Mouse (Mus musculus): ENCODE data around the gene Cldn12. TPM values are rescaled to one million over a fixed set of nuclear protein-coding genes. Genes with fewer than 3 reads are reported as not detected.

Gene Cldn12
- 0.98 and 1.2 TPM in 2 replicates for total RNA-seq (2017)

DNA sequence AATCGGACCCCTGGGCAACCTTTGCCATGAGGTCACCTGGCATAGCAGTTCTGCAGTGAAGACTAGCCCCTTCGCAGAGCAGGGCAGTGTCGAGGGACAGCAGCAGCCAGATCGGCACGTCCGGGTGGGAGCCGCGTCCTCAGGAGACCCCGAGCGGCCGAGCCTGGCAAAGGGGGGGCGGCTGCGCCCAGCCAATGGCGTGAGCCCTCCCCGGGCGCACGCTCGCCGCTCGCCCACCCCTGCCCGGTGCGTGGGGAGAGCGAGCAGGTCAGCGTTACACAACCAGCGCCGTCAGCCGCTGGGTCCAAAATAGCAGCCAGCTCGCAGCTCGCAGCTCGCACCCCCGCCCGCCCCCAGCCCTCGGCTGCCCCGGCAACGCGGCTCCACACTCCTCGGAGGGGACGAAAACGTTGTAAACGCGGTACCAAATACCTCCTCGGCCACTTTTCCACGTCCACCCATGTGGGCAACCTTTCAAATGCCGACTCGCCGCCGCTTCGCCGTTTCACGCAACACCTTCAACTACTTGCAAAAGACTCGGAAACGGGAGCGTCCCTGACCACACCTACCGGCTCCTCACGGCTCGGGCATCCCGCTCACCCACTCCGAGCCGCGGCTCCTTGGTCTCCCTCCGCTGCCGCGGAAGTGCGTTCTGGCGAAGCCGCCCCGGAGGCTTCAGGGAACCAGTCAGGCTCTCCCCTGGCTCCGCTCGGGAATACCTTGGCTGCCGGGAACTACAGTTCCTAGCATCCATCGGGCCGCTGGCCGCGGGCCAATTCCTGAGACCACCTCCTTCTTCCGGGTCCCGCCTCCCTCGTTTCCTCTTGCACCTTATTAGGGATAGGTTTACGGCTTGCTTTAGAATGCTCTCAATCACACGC is at the start of gene Cldn12:
Cldn12 (minus strand) TSS at position 763 of the 881 bp plus-strand sequence.
- peak; percentile 52 for ATAC-seq (ENCODE audit: extremely low read depth, insufficient number of reproducible peaks, low FRiP score, poor library complexity, severe bottlenecking)

DNA sequence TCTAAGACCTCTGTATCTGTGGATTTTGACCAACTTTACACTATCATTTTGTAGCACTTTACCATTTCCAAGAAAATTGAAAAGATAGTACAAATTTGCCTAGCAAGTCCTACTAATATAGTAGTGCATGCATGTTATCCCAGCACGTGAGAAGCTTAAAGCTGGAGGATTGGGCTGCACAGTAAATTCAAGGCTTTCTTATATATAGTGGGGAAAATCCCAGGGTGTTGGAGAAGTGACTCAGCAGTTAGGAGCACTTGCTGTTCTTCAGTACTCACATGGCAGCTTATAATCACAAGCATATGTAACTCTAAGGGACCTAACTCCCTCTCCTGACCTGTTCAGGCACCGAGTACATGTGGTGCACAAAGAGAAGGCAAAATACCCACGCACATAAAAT is 47.7 kb upstream of the Cldn12 start:
- ATAC-seq (ENCODE audit: extremely low read depth, insufficient number of reproducible peaks, low FRiP score, poor library complexity, severe bottlenecking): no peak

DNA sequence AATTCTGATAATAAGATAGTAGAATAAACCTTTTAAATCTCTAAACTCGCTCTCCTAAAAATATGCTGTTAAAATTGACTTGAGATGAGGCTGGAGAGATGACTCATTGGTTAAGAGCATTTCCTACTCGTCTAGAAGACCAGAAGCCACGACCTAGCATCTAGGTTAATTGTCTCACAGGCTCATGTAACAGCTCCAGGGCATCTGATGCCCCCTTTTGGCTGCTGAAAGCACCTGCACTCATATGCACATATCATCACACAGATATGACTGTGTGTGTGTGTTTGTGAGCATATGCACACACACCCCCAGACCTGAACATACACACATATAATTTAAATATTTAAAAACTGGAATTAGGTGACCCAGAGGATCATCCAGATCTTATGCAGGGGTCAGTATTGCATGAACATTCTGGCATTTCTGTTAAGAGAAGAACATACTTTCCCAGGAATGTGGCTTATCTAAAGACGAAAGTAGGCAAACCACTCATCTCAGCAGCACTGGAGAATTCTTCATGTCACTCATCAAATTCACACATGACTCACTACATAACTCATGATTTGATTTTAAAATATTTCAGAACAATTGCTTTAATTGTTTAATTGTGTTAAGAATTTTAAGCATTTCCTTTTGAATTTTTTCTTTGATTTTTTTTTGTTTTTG is 46.4 kb upstream of the Cldn12 start:
- ATAC-seq (ENCODE audit: extremely low read depth, insufficient number of reproducible peaks, low FRiP score, poor library complexity, severe bottlenecking): no peak

DNA sequence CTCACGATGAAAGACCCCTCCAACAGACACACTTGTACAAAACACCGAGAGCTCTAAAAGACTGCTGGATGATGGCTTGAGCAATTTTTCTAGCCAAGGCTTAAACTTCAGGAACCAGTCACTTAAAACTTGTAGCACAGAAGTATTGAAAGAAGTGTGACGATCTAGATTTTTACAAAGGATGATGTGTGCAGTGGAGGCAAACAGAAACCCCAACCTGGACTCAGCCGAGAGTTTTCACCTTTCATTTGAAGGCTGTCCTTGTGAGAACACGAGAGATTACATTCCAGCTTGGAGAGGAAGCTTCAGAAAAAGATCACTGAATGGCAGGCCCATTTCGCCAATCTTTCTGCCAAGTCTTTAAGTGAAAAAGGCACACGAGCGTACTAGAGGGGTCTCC is 45.0 kb upstream of the Cldn12 start:
- ATAC-seq (ENCODE audit: extremely low read depth, insufficient number of reproducible peaks, low FRiP score, poor library complexity, severe bottlenecking): no peak

DNA sequence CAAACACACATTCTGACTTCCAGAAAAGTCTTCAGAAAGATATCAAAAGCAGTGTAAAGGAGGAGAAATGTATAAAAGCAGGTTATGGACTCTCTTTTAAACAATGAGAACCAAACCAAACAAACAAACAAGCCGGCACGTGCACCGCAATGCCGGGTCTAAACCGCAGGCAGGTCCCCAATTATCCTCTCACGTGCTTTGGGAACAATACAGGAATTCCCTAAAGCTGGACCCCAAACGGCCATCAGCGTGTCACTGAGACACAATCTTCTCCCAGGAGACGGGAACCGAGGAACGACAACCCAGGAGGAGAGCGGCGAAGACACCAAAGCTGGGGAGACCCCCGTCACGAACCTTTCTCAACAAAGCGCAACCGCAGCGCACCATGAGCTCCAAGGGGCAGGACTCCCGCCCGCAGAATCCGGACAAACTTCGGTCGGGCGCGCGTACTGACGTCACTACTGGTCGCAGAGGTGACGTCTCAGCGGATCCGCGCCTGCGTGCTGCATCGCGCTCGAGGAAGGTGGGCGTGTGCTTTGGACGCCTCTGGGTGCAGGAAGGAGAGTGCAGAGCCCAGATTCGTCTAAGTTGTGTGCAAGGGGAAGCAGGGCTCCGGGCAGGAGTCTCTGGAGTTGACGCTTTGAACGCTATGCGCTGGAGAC is 44.5 kb upstream of the Cldn12 start, which contains the start of gene Gtpbp10:
Gtpbp10 (minus strand) TSS at position 460 of the 662 bp plus-strand sequence.
- ATAC-seq (ENCODE audit: extremely low read depth, insufficient number of reproducible peaks, low FRiP score, poor library complexity, severe bottlenecking): peak; percentile 88

DNA sequence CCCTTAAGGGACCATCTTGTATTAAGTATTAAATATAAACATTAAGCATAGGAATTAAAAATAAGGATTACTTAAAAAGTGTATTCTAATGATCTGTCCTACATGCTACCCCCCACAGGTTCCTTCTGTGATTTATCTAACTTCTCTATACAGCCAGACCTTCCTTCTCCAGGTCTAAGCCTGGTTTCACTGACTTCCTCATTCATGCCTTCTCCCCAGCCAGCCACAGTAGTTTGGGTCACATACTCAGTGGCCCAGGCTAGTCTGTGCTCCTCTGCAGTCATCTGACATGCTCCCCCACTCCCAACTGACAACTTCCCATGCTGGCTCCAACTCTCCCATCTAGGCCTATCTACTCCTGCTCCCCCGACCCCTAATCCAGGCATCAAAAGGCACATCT is 36.4 kb upstream of the Cldn12 start:
- ATAC-seq (ENCODE audit: extremely low read depth, insufficient number of reproducible peaks, low FRiP score, poor library complexity, severe bottlenecking): no peak

GRCm38 (mm10) chr5:5540385-5540784 is 25.6 kb upstream of the Cldn12 start:
- no peak for ATAC-seq (ENCODE audit: extremely low read depth, insufficient number of reproducible peaks, low FRiP score, poor library complexity, severe bottlenecking)

GRCm38 (mm10) chr5:5539771-5540170 is 25.0 kb upstream of the Cldn12 start:
- ATAC-seq (ENCODE audit: extremely low read depth, insufficient number of reproducible peaks, low FRiP score, poor library complexity, severe bottlenecking): no peak

GRCm38 (mm10) chr5:5536131-5536530 is 21.4 kb upstream of the Cldn12 start:
- ATAC-seq (ENCODE audit: extremely low read depth, insufficient number of reproducible peaks, low FRiP score, poor library complexity, severe bottlenecking): no peak

DNA sequence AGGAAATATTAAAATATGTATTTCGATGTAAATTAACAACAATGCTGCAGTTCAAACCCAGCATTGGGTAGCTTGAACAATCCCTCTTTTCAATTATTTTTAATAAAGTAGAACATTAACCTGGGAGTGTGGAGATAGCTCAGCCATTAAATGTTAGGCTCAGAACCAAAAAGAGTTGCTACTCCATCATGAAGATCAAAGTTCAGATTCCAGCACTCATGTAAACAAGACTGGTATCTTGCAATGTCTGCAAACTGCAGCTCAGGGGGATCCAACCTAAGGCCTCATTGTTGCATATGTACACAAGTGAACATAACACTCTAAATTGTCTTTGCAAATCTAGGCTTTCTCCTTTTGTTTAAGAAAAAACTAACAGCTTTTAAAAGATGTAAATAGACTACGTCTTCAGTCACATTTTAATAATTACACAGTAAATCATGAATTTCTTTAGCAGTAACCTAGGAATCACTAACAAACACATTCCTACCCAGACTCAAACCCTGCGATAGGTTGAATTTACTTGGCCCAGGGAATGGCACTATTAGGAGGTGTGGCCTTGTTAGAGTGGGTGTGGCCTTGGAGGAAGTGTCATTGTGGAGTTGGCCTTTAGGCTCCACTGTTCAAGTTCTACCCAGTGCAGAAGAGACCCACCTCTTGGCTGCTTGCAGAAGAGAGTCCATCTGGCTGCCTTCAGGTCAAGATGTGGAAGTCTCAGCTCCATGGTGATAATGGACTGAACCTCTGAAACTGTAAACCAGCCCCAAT is 19.1 kb upstream of the Cldn12 start:
- ATAC-seq (ENCODE audit: extremely low read depth, insufficient number of reproducible peaks, low FRiP score, poor library complexity, severe bottlenecking): no peak

DNA sequence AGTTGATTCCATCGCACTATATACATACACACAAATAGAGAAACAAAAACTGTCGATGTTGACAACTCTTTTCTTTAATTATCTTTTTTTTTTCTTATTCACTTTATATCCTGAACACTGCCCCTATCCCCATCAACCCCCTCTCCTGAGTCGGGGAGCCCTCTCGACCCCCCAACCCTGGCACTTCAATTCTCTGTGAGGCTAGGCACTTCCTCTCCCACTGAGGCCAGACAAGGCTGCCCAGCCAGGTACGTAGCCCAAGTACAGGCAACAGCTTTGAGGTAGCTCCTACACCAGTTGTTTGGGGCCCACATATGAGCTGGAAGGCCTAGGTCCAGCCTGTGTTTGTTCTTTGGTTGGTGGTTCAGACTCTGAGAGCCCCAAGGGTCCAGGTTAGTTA is 653 bp upstream of the Cldn12 start:
- ATAC-seq (ENCODE audit: extremely low read depth, insufficient number of reproducible peaks, low FRiP score, poor library complexity, severe bottlenecking): no peak

DNA sequence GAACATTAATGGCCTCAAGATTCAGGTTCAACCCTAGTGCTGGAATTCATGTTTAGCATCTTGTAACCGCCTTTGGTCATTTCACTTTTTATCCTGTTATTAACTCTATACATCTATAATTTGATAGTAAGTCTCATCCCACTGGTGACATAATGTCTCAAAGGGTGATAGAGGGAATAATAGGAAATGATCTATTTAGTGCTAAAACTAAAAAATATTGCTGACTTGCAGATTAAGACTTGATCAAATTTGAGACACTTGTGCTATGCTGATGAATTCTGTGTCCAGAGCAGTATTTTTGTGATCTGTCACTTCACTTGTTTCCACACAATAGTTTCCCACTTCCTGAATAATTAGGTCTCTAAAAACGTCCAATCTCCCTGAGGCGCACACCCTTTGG is 3.4 kb downstream of the Cldn12 start:
- ATAC-seq (ENCODE audit: extremely low read depth, insufficient number of reproducible peaks, low FRiP score, poor library complexity, severe bottlenecking): no peak

GRCm38 (mm10) chr5:5510989-5511388 is 3.8 kb downstream of the Cldn12 start:
- ATAC-seq (ENCODE audit: extremely low read depth, insufficient number of reproducible peaks, low FRiP score, poor library complexity, severe bottlenecking): no peak

DNA sequence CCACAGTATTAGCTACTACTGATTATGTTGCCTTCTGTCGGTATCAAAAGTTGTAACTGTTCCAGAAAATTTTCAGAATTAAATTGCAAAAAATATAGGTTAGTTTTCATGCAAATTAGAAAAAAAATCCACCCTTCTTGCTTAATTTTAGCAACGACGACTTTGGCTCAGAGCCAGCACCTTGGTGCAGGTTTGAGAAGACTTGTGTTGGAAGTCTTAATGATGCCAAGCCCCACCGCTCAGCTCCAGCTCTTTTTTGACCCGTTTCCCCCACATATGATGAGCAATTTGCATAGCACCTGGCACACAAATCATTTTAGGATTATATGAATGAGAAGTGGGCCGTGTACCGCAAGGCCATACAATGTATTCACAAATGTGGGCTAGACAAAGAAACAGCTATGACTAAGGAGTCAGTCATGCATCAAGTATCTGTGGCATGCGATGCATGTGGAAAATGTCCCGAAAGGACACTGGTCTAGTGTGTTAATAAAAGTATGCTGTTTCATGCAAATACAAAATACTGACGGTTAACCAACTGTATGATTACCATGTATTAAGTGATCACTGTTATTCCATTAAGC is 4.4 kb downstream of the Cldn12 start:
- no peak for ATAC-seq (ENCODE audit: extremely low read depth, insufficient number of reproducible peaks, low FRiP score, poor library complexity, severe bottlenecking)

DNA sequence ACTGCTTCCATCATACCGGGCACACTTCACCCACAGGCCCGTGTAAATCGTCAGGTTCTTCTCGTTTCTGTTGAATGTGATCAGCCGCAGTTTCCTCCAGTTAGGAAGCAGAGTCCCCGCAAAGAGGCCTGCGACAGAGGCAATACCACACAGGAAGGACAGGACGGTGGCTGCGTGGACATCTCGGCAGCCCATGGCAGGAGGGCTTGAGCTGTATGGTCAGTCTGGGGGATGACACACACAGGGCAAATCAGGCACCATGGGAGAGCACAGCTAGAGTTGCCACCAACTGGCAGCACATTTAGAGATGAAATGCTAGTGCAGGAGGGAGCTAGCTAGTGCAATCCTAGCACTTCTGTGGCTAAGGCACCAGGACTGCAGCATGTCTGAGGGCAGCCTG is 6.5 kb downstream of the Cldn12 start:
- ATAC-seq (ENCODE audit: extremely low read depth, insufficient number of reproducible peaks, low FRiP score, poor library complexity, severe bottlenecking): no peak

DNA sequence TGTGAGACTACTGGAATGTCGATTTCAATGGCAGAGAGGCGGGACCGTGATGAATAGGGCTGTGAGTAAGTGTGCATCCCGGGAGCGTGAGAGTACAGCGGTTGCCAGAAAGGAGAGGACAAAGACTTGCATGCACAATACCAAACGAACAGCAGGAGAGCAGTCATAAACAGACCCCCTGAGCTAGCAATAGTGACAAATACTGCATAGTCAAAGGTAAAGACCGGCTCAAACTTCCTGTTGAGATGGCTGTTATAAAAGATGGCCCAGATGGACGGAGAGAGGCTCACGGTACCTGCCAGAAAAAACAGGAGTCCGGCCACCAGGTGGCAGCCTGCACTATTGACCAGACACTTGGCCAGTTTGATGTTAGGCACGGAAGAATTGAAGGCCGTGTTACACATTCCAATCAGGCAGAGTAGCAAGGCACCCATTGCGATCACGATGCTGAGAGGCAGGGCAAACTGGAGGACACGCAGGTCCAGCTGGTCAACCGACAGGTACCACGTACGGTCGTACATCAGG is 7.0 kb downstream of the Cldn12 start:
- no peak for ATAC-seq (ENCODE audit: extremely low read depth, insufficient number of reproducible peaks, low FRiP score, poor library complexity, severe bottlenecking)

- no peak for ATAC-seq (ENCODE audit: extremely low read depth, insufficient number of reproducible peaks, low FRiP score, poor library complexity, severe bottlenecking)
Measured at GRCm38 (mm10) chr5:5504456-5504855, 10.3 kb downstream of the Cldn12 start.

GRCm38 (mm10) chr5:5503381-5503780 is 11.4 kb downstream of the Cldn12 start:
- ATAC-seq (ENCODE audit: extremely low read depth, insufficient number of reproducible peaks, low FRiP score, poor library complexity, severe bottlenecking): no peak

Data from neutrophil, adult 5-6 weeks (primary cell).